Mouse (Mus musculus) small intestine, adult 2 months (tissue): ENCODE data around the gene Cys1.

ENCODE experiments used
- CTCF ChIP-seq: fragments of 200-500 bp; IDR thresholded peaks from 2 replicates; pipeline ENCODE4 v1.5.1; 2012; ENCODE audit warnings: low read depth, mild to moderate bottlenecking, control low read depth, inconsistent platforms, low read length, moderate library complexity, mixed read lengths; ENCODE audit not compliant: insufficient replicate concordance, insufficient read length; ENCODE audit errors: extremely low read depth
- POLR2A ChIP-seq: fragments of 200-500 bp; IDR thresholded peaks from 2 replicates; pipeline ENCODE4 v1.6.1; 2012; ENCODE audit warnings: low read depth, mild to moderate bottlenecking, control low read depth, inconsistent platforms, low read length, moderate library complexity

DNA sequence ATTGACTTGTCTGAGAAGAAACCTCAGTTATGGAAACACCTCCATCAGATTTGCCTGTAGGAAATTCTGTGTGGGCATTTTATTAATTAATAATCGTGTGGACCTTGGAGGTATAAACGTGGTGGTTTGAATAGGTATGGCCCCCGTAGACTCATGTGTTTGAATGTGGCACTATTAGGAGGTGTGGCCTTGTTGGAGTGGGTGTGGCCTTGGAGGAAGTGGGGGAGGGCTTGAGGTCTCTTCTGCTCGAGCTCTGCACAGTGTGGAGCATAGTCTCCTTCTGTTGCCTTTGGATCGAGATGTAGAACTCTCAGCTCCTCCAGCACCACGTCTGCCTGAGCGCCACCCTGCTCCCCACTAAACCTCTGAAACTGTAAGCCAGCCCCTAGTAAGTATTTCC lies 1.8 kb upstream of the Cys1 start:
- no peak for TF ChIP-seq CTCF
- TF ChIP-seq POLR2A: no peak
